Mouse (Mus musculus): ENCODE data around the gene Vti1a.

The Vti1a gene

DNA sequence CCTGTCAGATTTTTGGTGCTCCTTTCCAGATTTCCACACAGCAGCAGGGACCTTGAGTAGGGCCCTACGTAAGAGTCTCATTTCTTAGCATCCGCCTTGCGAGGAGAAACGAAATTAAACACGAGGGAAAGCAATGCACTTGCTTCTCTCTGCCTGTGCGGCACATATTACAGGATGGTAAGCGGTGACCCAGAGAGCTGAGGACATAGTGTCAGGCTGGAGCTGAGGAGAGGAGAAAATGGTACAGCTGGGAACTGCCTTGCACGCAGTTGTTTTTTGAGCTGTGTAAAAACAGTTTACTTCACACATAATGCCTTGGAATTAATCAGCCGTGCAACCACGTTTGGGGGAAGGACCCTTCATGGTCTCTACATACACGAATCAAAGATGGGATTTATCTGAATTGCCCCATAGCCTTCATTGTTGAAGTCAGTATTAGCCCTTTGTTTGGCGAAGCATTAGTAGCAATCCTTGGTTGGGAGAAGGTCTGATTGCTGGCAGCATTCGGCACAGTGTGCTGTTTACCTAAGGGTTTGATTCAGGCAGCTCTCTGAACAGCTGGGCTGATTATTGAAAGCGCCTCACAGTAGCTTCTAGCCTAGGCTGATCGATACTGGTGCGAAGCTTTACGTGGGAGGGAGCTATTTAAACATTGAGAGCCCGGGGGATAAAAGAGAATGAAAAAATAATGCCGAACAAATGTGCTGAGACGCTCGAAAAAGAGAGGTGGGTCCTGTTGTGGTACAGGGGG lies 153.4 kb downstream of the Vti1a start:
- peak; percentile 39 for DNase-seq

DNA sequence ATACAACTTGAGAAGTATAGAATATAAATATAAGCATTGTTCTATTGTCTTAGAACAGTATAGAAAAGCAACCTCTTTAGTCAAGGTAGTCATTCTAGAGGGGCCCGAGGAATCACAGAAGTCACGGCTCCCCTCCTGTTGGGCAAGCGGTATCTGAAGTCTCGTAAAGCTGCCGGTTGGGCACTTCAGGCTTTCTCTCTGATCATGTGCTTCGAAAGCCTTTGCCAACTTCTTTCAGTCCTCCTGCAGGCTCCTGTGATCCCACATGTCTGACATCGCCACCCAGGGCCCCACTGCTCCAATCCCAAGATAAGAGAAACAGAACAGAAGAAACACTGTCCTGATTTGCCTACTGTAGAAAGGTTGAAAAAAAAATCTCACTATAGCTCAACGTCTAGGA lies 156.5 kb downstream of the Vti1a start:
- no peak for DNase-seq

- no peak for DNase-seq
Measured at GRCm38 (mm10) chr19:55474225-55474624, 158.1 kb downstream of the Vti1a start.

GRCm38 (mm10) chr19:55480526-55480925 lies 164.4 kb downstream of the Vti1a start:
- no peak for DNase-seq

GRCm38 (mm10) chr19:55481308-55481707 lies 165.2 kb downstream of the Vti1a start:
- no peak for DNase-seq

- no peak for DNase-seq
Measured at GRCm38 (mm10) chr19:55483526-55483925, 167.4 kb downstream of the Vti1a start.

GRCm38 (mm10) chr19:55484559-55484958 lies 168.5 kb downstream of the Vti1a start:
- no peak for DNase-seq

DNA sequence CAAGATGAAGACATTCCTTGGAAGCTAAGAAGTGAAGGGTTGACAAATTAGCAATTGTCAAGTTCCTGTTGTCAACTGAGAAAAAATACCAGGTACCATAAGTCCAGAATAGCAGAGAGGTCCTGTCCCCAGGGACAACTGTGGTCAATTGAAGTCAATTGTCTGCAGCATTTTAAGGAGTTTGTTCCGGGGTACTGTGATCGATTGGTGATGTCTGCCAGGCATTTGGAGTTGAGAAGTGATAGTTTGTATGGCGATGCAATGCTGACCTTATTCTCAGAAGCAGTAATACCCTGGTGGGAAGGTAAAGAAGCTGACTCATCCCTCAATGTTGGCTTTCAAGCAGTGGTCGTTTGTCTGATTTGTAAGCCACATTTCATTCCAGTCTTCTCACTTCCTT lies 170.4 kb downstream of the Vti1a start:
- DNase-seq = no peak

DNA sequence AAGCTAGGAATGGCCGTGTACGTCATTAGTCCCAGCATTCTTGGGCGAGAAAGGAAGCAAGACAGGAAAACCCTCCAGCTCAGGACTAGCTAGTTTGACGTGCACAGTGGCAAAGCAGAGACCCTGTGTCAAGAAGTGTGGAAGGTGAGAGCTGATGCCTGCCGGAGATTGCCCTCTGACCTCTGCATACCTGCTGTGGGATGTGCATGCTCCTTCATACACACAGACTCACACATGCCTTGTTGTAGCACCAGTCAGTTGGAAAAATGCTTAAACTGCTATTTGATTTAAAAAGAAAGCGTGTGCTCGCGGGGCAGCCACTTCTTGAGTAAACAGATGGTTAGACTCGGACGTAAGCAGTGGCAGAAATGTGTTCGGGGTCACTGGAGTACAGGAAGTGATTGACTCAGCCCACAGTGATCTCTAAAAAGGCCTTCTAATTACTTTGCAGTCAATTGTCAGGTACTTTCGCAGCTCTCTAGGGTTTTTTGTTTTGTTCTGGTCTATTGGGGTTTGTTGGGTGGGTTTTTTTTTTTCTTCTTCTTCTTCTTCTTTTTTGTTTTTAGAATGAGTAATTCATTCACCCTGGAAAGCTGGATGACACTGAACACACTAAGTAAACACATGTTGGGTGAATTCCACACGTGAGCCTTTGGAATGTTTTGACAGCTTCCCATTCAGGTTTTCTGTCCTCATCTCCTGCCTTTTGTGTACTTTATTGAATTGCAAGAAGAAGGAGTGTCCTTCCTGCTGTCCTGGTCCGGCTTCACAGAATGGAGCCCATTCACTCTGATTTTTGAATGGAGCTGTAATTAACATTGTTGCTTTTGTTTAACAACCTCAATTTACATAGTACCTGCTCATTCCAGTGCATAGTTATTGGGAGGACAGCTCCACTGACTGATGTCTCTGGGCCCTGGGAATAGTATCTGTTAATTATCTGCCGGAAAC lies 175.3 kb downstream of the Vti1a start:
- DNase-seq = no peak

DNA sequence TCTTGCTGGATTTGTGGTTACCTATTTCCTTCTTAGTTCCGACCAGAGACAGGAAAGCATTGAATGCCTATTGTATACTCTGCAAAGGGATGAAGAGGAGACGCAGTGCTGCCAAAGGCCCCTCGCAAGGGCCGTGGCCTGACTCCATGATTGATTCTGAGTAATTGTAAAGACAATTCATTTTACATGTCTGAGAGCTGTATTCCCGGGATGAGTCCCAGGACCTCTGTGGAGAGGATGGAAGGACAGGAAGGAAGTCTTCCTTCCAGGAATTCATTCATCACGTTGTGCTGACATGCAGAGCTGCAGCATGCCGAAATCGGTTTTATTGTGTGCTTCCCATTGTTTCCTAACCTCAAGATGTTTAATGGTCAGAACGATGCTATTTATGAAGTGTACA lies 180.2 kb downstream of the Vti1a start:
- DNase-seq = no peak

DNA sequence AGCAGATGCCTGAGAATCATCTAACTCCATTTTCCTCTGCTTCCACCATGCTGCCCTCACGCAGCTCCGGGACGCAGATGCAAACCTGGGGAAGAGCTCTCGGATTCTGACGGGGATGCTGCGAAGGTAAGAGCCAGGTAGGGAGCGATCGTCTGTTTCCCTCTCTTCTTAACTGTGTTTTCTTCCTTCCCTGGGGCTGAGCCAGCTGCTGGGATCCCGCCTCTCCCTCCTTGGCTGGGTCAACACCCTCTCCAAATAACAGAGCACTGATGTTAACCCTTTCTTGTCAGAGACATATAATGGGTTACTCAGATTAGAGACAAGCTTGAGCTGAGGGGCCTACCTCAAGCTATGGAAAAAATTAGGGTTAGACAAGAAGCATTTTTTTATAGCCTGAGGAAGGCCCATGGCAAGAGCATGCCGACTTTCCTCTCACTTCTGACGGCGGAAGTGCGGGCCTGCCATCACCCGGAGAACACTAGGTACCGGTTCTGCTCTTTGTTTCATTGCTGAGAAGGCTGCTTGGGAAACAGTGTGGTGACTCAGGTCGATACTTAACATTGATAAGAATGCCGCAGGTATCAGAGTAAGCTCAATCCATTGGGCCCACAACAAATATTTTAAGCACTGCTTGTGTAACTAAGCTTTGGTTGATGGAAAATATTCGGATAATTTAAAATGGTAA lies 183.2 kb downstream of the Vti1a start:
- no peak for DNase-seq

DNA sequence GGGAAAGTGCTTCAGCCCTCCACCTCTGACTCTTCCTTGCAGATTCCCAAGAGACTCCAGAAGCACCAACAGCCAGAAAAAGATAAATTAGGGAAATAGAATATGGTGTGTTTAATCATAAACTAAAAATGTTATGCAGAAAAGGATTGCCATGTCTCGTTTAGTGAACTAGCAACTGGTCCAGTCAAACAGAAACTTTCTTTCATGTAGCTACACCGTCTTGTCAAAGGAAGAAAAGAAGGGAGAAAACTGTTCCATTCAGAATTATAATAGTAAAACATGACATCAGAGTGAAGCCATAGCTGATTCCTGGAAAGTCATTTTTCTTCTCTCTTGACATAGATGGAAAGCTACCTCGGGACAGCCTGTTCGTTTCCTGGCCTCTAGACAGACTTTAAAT lies 185.9 kb downstream of the Vti1a start:
- no peak for DNase-seq

DNA sequence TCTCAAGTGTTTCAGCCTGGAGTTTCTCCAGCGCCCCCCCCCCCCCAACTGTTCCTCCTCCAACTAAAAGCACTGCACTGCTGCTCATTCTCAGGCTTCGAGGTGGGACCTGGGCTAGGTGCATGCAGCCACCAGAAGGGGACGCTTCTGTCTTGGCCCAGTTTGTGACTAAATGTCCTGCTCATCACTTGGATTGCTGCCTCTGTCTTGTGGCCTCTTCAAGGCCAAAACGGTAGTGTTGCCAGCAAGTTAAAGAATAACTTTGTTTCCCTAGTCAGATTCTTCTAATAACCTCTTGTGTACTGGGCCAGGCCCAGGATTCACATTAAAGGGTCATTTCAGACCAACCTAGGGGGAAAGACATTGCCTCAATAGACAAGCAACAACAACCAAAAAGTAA lies 187.7 kb downstream of the Vti1a start:
- no peak for DNase-seq

DNA sequence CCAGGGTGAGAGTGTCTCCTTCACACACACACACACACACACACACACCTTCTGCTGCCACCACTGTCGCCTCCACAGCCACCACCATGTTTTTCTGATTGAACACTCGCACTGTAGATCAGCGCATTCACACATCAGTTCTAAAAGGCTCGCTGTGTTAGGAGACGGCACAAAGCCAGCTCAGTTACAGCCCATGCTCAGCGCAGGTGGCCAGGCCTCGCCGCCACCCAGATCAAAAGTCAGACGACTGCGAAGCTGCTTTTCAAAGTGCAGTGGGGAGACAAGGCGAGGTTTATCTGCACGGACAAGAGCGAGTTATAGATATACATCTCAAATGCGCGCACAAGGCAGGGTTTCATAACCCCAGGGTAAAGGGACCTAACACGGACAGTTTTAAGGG lies 191.7 kb downstream of the Vti1a start:
- DNase-seq = no peak

DNA sequence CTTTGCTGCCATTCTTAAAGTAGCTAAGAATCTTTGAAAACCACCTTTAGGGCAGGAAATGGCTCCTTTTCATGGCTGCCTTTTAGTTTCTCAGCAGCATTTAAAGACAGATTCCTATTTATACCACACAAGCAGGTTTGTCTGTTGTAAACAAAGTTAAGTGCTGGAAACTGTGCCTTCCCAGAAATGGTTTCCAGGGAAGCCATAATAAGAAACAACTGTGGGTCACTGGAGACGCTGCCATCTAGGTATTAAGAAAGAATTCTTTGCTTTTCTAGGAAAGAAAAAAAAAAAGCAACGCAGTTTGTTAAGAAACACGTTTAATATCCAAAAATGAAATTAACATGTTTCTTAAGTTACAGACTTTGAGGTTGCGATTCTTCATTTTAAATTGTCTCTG lies 192.1 kb downstream of the Vti1a start:
- no peak for DNase-seq

DNA sequence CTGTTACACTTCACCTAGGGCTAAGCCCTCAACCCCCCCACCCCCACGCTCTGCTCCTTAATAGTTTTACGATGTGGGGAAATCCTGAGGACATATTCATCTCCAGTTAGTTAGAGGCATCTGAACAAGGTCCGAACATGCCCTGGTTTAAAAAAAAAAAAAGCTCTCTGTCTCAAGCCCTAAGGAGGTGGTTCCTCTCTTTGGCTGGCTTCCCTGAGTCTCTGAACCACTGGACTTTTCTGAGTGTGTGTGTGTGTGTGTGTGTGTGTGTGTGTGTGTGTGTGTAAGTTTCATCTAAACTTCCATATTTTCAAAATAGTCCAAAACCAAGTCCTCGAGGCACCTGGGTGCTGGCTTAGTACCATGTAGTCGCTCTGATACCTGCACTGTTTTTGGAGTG lies 192.9 kb downstream of the Vti1a start:
- no peak for DNase-seq

- DNase-seq = peak; percentile 69
Measured at GRCm38 (mm10) chr19:55509618-55510017, 193.5 kb downstream of the Vti1a start.

GRCm38 (mm10) chr19:55513941-55514340 lies 197.8 kb downstream of the Vti1a start:
- DNase-seq = no peak

- no peak for DNase-seq
Measured at GRCm38 (mm10) chr19:55520236-55520635, 204.1 kb downstream of the Vti1a start.

DNA sequence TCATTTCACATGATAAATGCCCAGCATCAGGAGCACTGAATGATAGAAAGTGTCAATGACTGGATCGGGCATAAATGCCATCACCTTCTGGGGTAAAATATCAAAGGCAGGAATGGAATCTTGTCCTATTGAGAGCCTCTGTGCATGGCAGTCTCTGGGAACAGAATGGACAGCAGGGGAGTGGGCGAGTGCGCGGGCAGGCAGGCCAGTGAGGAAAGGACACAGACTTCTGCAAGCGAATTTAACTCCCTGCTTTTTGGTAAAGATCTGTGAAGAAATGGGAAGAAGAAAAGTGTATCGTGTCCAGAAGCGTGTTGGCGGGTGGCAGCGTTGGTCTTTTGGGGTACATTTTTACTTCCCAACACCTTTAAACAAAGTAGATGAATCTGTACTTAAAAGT lies 207.2 kb downstream of the Vti1a start:
- DNase-seq = peak; percentile 45

DNA sequence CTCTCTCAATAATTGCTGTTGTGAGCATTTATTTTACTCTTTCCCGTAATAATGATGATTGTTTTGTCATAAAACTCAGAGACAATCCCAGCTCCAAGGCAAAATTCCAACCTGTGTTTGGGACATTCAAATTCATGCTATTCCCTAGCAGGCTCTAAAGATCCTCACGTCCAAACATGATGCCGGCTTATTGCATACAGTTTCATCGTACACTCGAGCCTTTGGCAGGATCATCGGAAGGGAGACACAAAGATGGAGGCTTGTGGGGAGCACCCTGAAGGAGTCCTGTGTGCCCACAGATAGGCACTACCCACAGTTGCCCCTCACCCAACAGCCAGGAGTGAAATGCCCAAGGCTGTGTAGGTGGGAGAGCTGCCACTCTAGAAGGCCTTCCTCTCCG lies 208.3 kb downstream of the Vti1a start:
- no peak for DNase-seq

GRCm38 (mm10) chr19:55525056-55525455 lies 209.0 kb downstream of the Vti1a start:
- no peak for DNase-seq

DNA sequence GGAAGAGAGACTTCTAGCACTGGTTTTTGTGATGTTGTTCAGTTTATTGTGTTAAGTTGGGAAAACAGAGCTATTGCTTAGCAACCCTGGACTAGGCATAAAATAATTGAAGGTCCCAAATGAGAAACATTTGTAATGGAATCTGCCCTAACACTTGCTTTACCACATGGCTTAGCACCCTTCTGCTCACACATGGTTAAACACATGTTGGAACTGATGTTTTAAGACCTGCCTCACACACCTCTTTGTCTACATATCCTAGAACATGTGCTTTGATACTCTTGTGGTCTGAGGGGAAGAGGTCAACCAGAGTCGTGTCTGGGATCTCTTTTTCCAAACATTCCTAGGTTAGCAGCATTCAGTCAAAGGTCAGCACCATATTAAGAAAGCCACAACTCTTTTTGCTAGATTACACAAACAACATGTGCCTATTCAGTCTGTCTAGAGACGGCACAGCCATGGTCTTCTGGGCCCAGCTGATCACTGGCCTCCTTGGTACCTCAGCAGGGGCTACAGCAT lies 210.7 kb downstream of the Vti1a start:
- no peak for DNase-seq

Data from layer of hippocampus, adult 9-11 months (tissue).